Mouse (Mus musculus) kidney, adult 2 months (tissue): ENCODE results near the gene Rasd2.

ENCODE experiments used
- CTCF ChIP-seq: fragments of 200-500 bp; conservative IDR thresholded peaks from 2 replicates; pipeline ENCODE4 v1.5.1; 2011; ENCODE audit warnings: low read depth, mild to moderate bottlenecking, control low read depth, low read length, moderate library complexity, mixed read lengths; ENCODE audit not compliant: insufficient read depth, insufficient read length
- POLR2A ChIP-seq: fragments of 200-500 bp; IDR thresholded peaks from one replicate; pipeline ENCODE4 v1.6.1; 2011; ENCODE audit warnings: low read depth, low read length, control low read depth

- TF ChIP-seq CTCF (no peak), POLR2A (no peak)
These were observed 40.3 kb downstream of the Rasd2 start for GRCm38 (mm10) chr8:75254027-75254426.
